Mouse (Mus musculus): Measurements from ENCODE around the gene Prrc2a. TPM values are rescaled to one million over a fixed set of nuclear protein-coding genes. Genes with fewer than 3 reads are reported as not detected.

Prrc2a gene
- polyA plus RNA-seq, 1 experiment from 2014 or later, result 125 TPM

GRCm38 (mm10) chr17:35134801-35135590 is 29.7 kb downstream of the Prrc2a start, which contains the start of gene Bag6:
Bag6 (plus strand) TSS chr17:35135178.
- ATAC-seq (ENCODE audit: insufficient read depth, low FRiP score), result peak; percentile 96
- H3K27me3 ChIP-seq (ENCODE audit: control insufficient read depth, insufficient read depth, low read length), result no peaks in the 10 kb centered on the region
- WGBS, result under 1% methylated on average over 66 of the region's 66 CpGs
- H3K4me1 ChIP-seq (ENCODE audit: control insufficient read depth, insufficient read depth, low read length), result peaks cover 14% of the 10 kb centered on the region
- H3K9ac ChIP-seq (ENCODE audit: low read length), result peak within 1 kb of the TSS; percentile 89
- H3K27ac ChIP-seq (ENCODE audit: low read length), result peak within 1 kb of the TSS; percentile 97
- no peaks in the 10 kb centered on the region for H3K9me3 ChIP-seq (replicated peaks; ENCODE audit: control insufficient read depth, low read length)
- H3K4me3 ChIP-seq (replicated peaks; ENCODE audit: low read length), result peak within 1 kb of the TSS; percentile 77
- peak within 1 kb of the TSS; percentile 90 for H3K4me2 ChIP-seq (ENCODE audit: low read depth, low read length)
- no peaks in the 10 kb centered on the region for H3K36me3 ChIP-seq (ENCODE audit: control insufficient read depth, insufficient read depth, low read length)

GRCm38 (mm10) chr17:35133517-35133916 is 31.2 kb downstream of the Prrc2a start:
- no peak for ATAC-seq (ENCODE audit: insufficient read depth, low FRiP score)
- Histone ChIP-seq H3K36me3 (ENCODE audit: control insufficient read depth, insufficient read depth, low read length) (no peaks in the 10 kb centered on the region), H3K4me3 (replicated peaks; ENCODE audit: low read length) (no peak overlapping the region), H3K27me3 (ENCODE audit: control insufficient read depth, insufficient read depth, low read length) (no peaks in the 10 kb centered on the region), H3K27ac (ENCODE audit: low read length) (no peak overlapping the region), H3K9ac (ENCODE audit: low read length) (no peak overlapping the region), H3K9me3 (replicated peaks; ENCODE audit: control insufficient read depth, low read length) (no peaks in the 10 kb centered on the region), H3K4me1 (ENCODE audit: control insufficient read depth, insufficient read depth, low read length) (peaks cover 15% of the 10 kb centered on the region), H3K4me2 (ENCODE audit: low read depth, low read length) (no peak overlapping the region)
- WGBS, result 96% methylated on average over 7 of the region's 7 CpGs

DNA sequence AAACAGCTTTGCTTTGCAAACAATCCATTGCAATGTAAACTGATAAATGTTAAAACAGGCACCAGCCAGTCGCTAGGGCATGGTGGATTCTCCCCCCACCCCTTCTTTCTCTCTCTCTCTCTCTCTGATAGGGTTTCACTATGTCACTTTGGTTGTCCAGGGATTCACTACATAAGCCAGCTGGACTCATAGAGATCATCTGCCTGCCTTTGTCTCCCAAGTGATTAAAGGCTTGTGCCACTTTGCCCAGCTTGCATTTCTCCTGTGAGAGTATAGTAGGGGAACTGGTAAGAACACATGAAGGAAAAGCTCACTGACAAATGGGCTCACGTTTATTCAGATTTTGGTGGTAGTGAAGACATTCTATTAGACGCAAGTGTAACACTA is 32.5 kb downstream of the Prrc2a start:
- H3K36me3 ChIP-seq (ENCODE audit: control insufficient read depth, insufficient read depth, low read length), result no peaks in the 10 kb centered on the region
- no peak overlapping the region for H3K4me2 ChIP-seq (ENCODE audit: low read depth, low read length)
- no peaks in the 10 kb centered on the region for H3K27me3 ChIP-seq (ENCODE audit: control insufficient read depth, insufficient read depth, low read length)
- ATAC-seq (ENCODE audit: insufficient read depth, low FRiP score), result no peak
- no peaks in the 10 kb centered on the region for H3K9me3 ChIP-seq (replicated peaks; ENCODE audit: control insufficient read depth, low read length)
- H3K27ac ChIP-seq (ENCODE audit: low read length), result no peak overlapping the region
- H3K4me1 ChIP-seq (ENCODE audit: control insufficient read depth, insufficient read depth, low read length), result peaks cover 19% of the 10 kb centered on the region
- H3K4me3 ChIP-seq (replicated peaks; ENCODE audit: low read length), result no peak overlapping the region
- WGBS, result 67% methylated on average over 3 of the region's 3 CpGs
- no peak overlapping the region for H3K9ac ChIP-seq (ENCODE audit: low read length)

GRCm38 (mm10) chr17:35131500-35132173 is 33.1 kb downstream of the Prrc2a start, which contains the start of gene Apom:
Apom (minus strand) TSS chr17:35132050.
- no peaks in the 10 kb centered on the region for H3K36me3 ChIP-seq (ENCODE audit: control insufficient read depth, insufficient read depth, low read length)
- H3K4me1 ChIP-seq (ENCODE audit: control insufficient read depth, insufficient read depth, low read length), result peaks cover 19% of the 10 kb centered on the region
- no peak within 1 kb of the TSS for H3K4me2 ChIP-seq (ENCODE audit: low read depth, low read length)
- H3K27me3 ChIP-seq (ENCODE audit: control insufficient read depth, insufficient read depth, low read length), result no peaks in the 10 kb centered on the region
- no peak within 1 kb of the TSS for H3K4me3 ChIP-seq (replicated peaks; ENCODE audit: low read length)
- no peak for ATAC-seq (ENCODE audit: insufficient read depth, low FRiP score)
- no peak within 1 kb of the TSS for H3K27ac ChIP-seq (ENCODE audit: low read length)
- 74% methylated on average over 15 of the region's 15 CpGs for WGBS
- no peaks in the 10 kb centered on the region for H3K9me3 ChIP-seq (replicated peaks; ENCODE audit: control insufficient read depth, low read length)
- H3K9ac ChIP-seq (ENCODE audit: low read length), result no peak within 1 kb of the TSS

GRCm38 (mm10) chr17:35131038-35131437 is 33.7 kb downstream of the Prrc2a start:
- H3K4me2 ChIP-seq (ENCODE audit: low read depth, low read length), result no peak overlapping the region
- H3K27ac ChIP-seq (ENCODE audit: low read length), result no peak overlapping the region
- no peaks in the 10 kb centered on the region for H3K27me3 ChIP-seq (ENCODE audit: control insufficient read depth, insufficient read depth, low read length)
- H3K9ac ChIP-seq (ENCODE audit: low read length), result no peak overlapping the region
- 88% methylated on average over 8 of the region's 8 CpGs for WGBS
- H3K4me3 ChIP-seq (replicated peaks; ENCODE audit: low read length), result no peak overlapping the region
- no peak for ATAC-seq (ENCODE audit: insufficient read depth, low FRiP score)
- no peaks in the 10 kb centered on the region for H3K9me3 ChIP-seq (replicated peaks; ENCODE audit: control insufficient read depth, low read length)
- H3K4me1 ChIP-seq (ENCODE audit: control insufficient read depth, insufficient read depth, low read length), result peaks cover 15% of the 10 kb centered on the region
- H3K36me3 ChIP-seq (ENCODE audit: control insufficient read depth, insufficient read depth, low read length), result no peaks in the 10 kb centered on the region

GRCm38 (mm10) chr17:35128996-35129395 is 35.7 kb downstream of the Prrc2a start:
- Histone ChIP-seq H3K4me2 (ENCODE audit: low read depth, low read length) (no peak overlapping the region), H3K27ac (ENCODE audit: low read length) (no peak overlapping the region), H3K4me1 (ENCODE audit: control insufficient read depth, insufficient read depth, low read length) (peaks cover 23% of the 10 kb centered on the region), H3K27me3 (ENCODE audit: control insufficient read depth, insufficient read depth, low read length) (no peaks in the 10 kb centered on the region), H3K36me3 (ENCODE audit: control insufficient read depth, insufficient read depth, low read length) (no peaks in the 10 kb centered on the region), H3K9ac (ENCODE audit: low read length) (peak overlapping the region; percentile 39; the same call in 1 of the 2 replicates), H3K9me3 (replicated peaks; ENCODE audit: control insufficient read depth, low read length) (no peaks in the 10 kb centered on the region), H3K4me3 (replicated peaks; ENCODE audit: low read length) (no peak overlapping the region)
- no peak for ATAC-seq (ENCODE audit: insufficient read depth, low FRiP score)
- 69% methylated on average over 11 of the region's 11 CpGs for WGBS

- ATAC-seq (ENCODE audit: insufficient read depth, low FRiP score), result no peak
- Histone ChIP-seq H3K9me3 (replicated peaks; ENCODE audit: control insufficient read depth, low read length) (no peaks in the 10 kb centered on the region), H3K36me3 (ENCODE audit: control insufficient read depth, insufficient read depth, low read length) (no peaks in the 10 kb centered on the region), H3K4me3 (replicated peaks; ENCODE audit: low read length) (peak overlapping the region; percentile 59), H3K4me2 (ENCODE audit: low read depth, low read length) (peak overlapping the region; percentile 79), H3K27me3 (ENCODE audit: control insufficient read depth, insufficient read depth, low read length) (no peaks in the 10 kb centered on the region), H3K9ac (ENCODE audit: low read length) (peak overlapping the region; percentile 83), H3K4me1 (ENCODE audit: control insufficient read depth, insufficient read depth, low read length) (peaks cover 31% of the 10 kb centered on the region), H3K27ac (ENCODE audit: low read length) (peak overlapping the region; percentile 90; the same call in 1 of the 2 replicates)
- WGBS, result 52% methylated on average over 13 of the region's 13 CpGs
These were observed 37.7 kb downstream of the Prrc2a start for GRCm38 (mm10) chr17:35127017-35127416.

DNA sequence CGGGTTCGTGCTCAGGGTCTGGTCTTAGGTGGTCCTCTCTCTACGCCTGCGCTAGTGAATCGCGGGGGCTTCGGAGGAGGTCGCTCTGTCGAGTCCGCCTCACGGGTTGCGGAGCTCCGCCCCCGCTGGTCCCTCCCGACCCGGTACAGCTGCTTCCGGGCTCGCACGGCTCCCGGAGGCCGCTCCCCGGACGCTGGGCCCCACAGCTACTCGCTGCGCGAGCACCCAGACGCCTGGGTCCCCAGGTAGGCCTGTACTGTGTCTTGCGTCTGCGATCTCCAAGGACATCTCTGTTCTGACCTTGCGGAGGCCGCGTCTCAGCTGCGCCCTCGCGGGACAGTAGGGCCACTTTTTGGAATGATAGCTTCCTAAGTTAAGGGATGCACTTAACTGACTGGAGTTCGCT is 38.5 kb downstream of the Prrc2a start, which contains the start of gene D17H6S53E:
Gene D17H6S53E (plus strand): TSS at position 168 of the 406 bp plus-strand sequence.
- H3K27me3 ChIP-seq (ENCODE audit: control insufficient read depth, insufficient read depth, low read length), result no peaks in the 10 kb centered on the region
- H3K9ac ChIP-seq (ENCODE audit: low read length), result peak within 1 kb of the TSS; percentile 83
- WGBS, result under 1% methylated on average over 36 of the region's 36 CpGs
- H3K4me1 ChIP-seq (ENCODE audit: control insufficient read depth, insufficient read depth, low read length), result peaks cover 33% of the 10 kb centered on the region
- no peaks in the 10 kb centered on the region for H3K9me3 ChIP-seq (replicated peaks; ENCODE audit: control insufficient read depth, low read length)
- peak within 1 kb of the TSS; percentile 79 for H3K4me2 ChIP-seq (ENCODE audit: low read depth, low read length)
- ATAC-seq (ENCODE audit: insufficient read depth, low FRiP score), result peak; percentile 73
- H3K36me3 ChIP-seq (ENCODE audit: control insufficient read depth, insufficient read depth, low read length), result no peaks in the 10 kb centered on the region
- H3K27ac ChIP-seq (ENCODE audit: low read length), result peak within 1 kb of the TSS; percentile 90
- peak within 1 kb of the TSS; percentile 59 for H3K4me3 ChIP-seq (replicated peaks; ENCODE audit: low read length)

- Histone ChIP-seq H3K4me1 (ENCODE audit: control insufficient read depth, insufficient read depth, low read length) (peaks cover 33% of the 10 kb centered on the region), H3K9me3 (replicated peaks; ENCODE audit: control insufficient read depth, low read length) (no peaks in the 10 kb centered on the region), H3K9ac (ENCODE audit: low read length) (peak overlapping the region; percentile 83), H3K27ac (ENCODE audit: low read length) (peak overlapping the region; percentile 90), H3K4me3 (replicated peaks; ENCODE audit: low read length) (peak overlapping the region; percentile 59), H3K27me3 (ENCODE audit: control insufficient read depth, insufficient read depth, low read length) (no peaks in the 10 kb centered on the region), H3K36me3 (ENCODE audit: control insufficient read depth, insufficient read depth, low read length) (no peaks in the 10 kb centered on the region), H3K4me2 (ENCODE audit: low read depth, low read length) (peak overlapping the region; percentile 79)
- ATAC-seq (ENCODE audit: insufficient read depth, low FRiP score), result no peak
- WGBS, result 17% methylated on average over 6 of the region's 6 CpGs
These were observed 39.1 kb downstream of the Prrc2a start for GRCm38 (mm10) chr17:35125578-35125977.

Measured in stomach, embryonic 16.5 days (tissue).